Mouse (Mus musculus) forelimb bud, embryonic 11.5 days (tissue): ENCODE data around the gene Gm21704.
"Not testable (repeated sequence)": the region's sequence is repeated elsewhere in the genome, so short reads cannot be mapped to it uniquely, and the experiment has no call there.

Experiments used
- DNase-seq: peaks from one replicate; pipeline ENCODE4 v3.0.0-alpha.2; 2012; ENCODE audit warnings: low read depth, low spot score

Gm21704 gene

GRCm38 (mm10) chrY:3410067-3410466 is at the start of gene Gm21704, which contains the start of gene Gm21708:
TSS of gene Gm21704 (minus strand) at chrY:3410167.
TSS of gene Gm21708 (minus strand) at chrY:3410167.
- not testable (repeated sequence) for DNase-seq

- DNase-seq = not testable (repeated sequence)
These were observed 64.7 kb downstream of the Gm21704 start, which contains the start of gene Gm21693 for GRCm38 (mm10) chrY:3345229-3345628. TSS of gene Gm21693 (minus strand) at chrY:3345329.

GRCm38 (mm10) chrY:3340661-3341060 is 69.3 kb downstream of the Gm21704 start:
- not testable (repeated sequence) for DNase-seq
